Mouse (Mus musculus) thymus, adult 2 months (tissue): Measurements from ENCODE around the gene Dcpp2. TPM values are rescaled to one million over a fixed set of nuclear protein-coding genes. Genes with fewer than 3 reads are reported as not detected.
"Not testable (repeated sequence)": the region's sequence is repeated elsewhere in the genome, so short reads cannot be mapped to it uniquely, and the experiment has no call there.

Experiments used
- DNase-seq: peaks from one replicate; pipeline ENCODE4 v3.0.0; 2021
- H3K27ac ChIP-seq: fragments of 200-500 bp; 2 replicates; pipeline ENCODE4 v1.5.1; 2012; ENCODE audit warnings: low read length, control low read depth; ENCODE audit not compliant: control insufficient read depth, insufficient read depth
- H3K27me3 ChIP-seq: fragments of 200-500 bp; 2 replicates; pipeline ENCODE4 v1.6.1; 2012; ENCODE audit warnings: mild to moderate bottlenecking, low read length, moderate library complexity, mixed read lengths; ENCODE audit not compliant: control insufficient read depth, insufficient read depth
- H3K36me3 ChIP-seq: fragments of 200-500 bp; 2 replicates; pipeline ENCODE4 v1.6.1; 2012; ENCODE audit warnings: mild to moderate bottlenecking, low read length, moderate library complexity; ENCODE audit not compliant: control insufficient read depth, insufficient read depth
- H3K4me1 ChIP-seq: fragments of 200-500 bp; replicated peaks from 2 replicates; pipeline ENCODE4 v1.6.1; 2012; ENCODE audit warnings: low read length; ENCODE audit not compliant: control insufficient read depth, insufficient read depth
- H3K4me3 ChIP-seq: fragments of 200-500 bp; 2 replicates; pipeline ENCODE4 v1.5.1; 2012; ENCODE audit warnings: mild to moderate bottlenecking, low read length, control low read depth, moderate library complexity; ENCODE audit not compliant: control insufficient read depth, insufficient read depth
- CTCF ChIP-seq: fragments of 200-500 bp; IDR thresholded peaks from 2 replicates; pipeline ENCODE4 v1.5.1; 2012; ENCODE audit warnings: mild to moderate bottlenecking, control low read depth, low read length, moderate library complexity, borderline replicate concordance; ENCODE audit not compliant: control insufficient read depth, poor library complexity, insufficient read depth; ENCODE audit errors: extremely low read depth
- POLR2A ChIP-seq: fragments of 200-500 bp; IDR thresholded peaks from 2 replicates; pipeline ENCODE4 v1.6.1; 2012; ENCODE audit warnings: mild to moderate bottlenecking, low read length, control low read depth, moderate library complexity; ENCODE audit not compliant: control insufficient read depth, poor library complexity, insufficient read depth; ENCODE audit errors: extremely low read depth
- WGBS: fragments of 180-500 bp; shearing (Covaris S2); methylation state at CpG from one replicate; pipeline ENCODE4 v1.1.7; 2018; 5-methylcytosine and 5-hydroxymethylcytosine counted together
- polyA plus RNA-seq: library from polyadenylated mRNA; depleted of rRNA; stranded (reverse); fragments of >200 nt; gene quantifications from 2 replicates; pipeline ENCODE4 v1.2.3, GENCODE M21; 2012; rRNA removed

Dcpp2 gene
- polyA plus RNA-seq, result 0.35 and 0.55 TPM in 2 replicates

DNA sequence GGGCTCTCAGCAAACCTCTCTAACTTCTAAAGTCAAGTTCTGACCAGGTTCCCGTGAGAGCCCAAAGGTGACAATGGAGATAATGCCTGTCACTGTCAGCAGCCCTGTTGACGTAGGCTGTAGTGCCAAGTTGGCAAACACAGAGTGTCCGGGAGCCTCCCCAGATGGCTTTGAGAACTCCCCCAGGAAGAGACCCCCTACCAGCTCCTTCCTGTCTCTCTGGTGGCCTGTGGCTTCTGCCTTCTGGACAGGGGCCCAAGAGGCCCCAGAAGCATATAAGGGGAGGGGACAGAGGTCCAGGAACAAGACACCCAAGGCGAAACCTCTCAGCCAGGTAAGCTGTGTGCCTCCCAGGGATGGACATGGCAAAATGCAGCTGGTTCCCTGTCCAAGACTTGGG is at the start of gene Dcpp2, which contains the start of gene Dcpp1:
Gene Dcpp2, plus strand, starts transcription at position 305 of the 400 bp plus-strand sequence.
Gene Dcpp1, plus strand, starts transcription at position 301 of the 400 bp plus-strand sequence.
- not testable (repeated sequence) for H3K4me1 ChIP-seq, H3K36me3 ChIP-seq, H3K4me3 ChIP-seq, H3K27ac ChIP-seq, H3K27me3 ChIP-seq, DNase-seq
- WGBS, result 85% methylated on average over 4 of the region's 4 CpGs

DNA sequence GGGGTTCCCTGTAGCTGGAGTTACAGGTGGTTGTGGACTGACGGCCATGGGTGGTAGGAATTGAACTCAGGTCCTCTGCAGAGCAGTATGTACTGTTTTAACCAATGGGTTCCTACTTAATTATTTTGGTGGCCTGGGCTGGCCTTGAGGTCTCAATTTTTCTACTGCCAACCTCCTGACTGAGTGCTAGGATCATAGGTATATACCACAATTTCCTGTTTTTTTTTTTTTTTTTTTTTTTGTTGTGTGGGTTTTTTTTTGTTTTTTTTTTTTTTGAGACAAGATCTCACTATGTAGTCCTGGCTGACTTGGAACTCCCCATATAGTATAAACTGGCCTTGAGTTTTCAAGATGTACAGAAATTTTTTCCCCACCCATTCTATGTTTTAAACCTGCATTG is 49.5 kb upstream of the Dcpp2 start:
- no peaks in the 10 kb centered on the region for H3K27me3 ChIP-seq
- TF ChIP-seq POLR2A, result no peak
- TF ChIP-seq CTCF, result no peak
- H3K36me3 ChIP-seq, result peaks cover 5% of the 10 kb centered on the region; the same call in 1 of the 2 replicates
- H3K27ac ChIP-seq, result peak overlapping the region; percentile 18
- peaks cover 14% of the 10 kb centered on the region for H3K4me1 ChIP-seq
- no peak overlapping the region for H3K4me3 ChIP-seq
- WGBS, result 100% methylated on average over 1 of the region's 1 CpGs
- no peak for DNase-seq

DNA sequence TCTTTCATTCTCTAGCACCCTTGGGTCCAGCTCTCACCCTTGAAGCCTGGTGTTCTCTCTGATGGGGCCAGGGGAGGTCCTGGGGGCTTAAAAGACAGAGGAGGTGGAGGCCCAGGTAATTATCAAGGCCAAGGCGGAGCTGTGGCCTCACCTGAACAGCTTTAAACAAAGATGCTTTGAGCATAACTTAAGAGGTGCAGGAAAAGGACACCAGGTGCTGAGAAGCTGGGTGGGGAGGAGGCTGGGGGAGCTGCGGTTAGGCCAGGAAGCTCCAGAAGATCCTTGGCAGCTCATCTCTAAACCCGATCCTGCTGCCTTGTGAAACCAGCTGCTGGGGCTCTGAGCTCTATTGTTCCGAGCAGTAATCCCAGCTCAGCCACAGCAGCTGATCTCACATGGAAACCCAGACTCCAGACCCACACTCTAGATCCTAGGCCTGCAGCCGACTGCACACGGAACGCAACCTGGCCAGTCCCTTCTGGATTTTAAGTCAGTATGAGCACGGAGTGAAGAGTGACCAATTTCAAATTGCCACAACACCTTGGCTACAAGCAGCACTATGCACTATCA is 44.6 kb upstream of the Dcpp2 start, which contains the start of gene Prss33:
Gene Prss33, minus strand, starts transcription at position 51 of the 570 bp plus-strand sequence.
- no peaks in the 10 kb centered on the region for H3K36me3 ChIP-seq
- peaks cover 8% of the 10 kb centered on the region for H3K4me1 ChIP-seq
- WGBS, result 87% methylated on average over 8 of the region's 8 CpGs
- no peaks in the 10 kb centered on the region for H3K27me3 ChIP-seq
- no peak for DNase-seq
- H3K27ac ChIP-seq, result no peak within 1 kb of the TSS
- TF ChIP-seq CTCF (no peak), POLR2A (no peak)
- H3K4me3 ChIP-seq, result no peak within 1 kb of the TSS

GRCm38 (mm10) chr17:23841145-23841544 is 39.5 kb upstream of the Dcpp2 start:
- Histone ChIP-seq H3K36me3 (no peaks in the 10 kb centered on the region), H3K4me1 (peaks cover 4% of the 10 kb centered on the region; the same call in 1 of the 2 replicates), H3K27ac (no peak overlapping the region), H3K4me3 (no peak overlapping the region), H3K27me3 (no peaks in the 10 kb centered on the region)
- 35% methylated on average over 4 of the region's 4 CpGs for WGBS
- TF ChIP-seq POLR2A (no peak), CTCF (no peak)
- peak; percentile 70 for DNase-seq

DNA sequence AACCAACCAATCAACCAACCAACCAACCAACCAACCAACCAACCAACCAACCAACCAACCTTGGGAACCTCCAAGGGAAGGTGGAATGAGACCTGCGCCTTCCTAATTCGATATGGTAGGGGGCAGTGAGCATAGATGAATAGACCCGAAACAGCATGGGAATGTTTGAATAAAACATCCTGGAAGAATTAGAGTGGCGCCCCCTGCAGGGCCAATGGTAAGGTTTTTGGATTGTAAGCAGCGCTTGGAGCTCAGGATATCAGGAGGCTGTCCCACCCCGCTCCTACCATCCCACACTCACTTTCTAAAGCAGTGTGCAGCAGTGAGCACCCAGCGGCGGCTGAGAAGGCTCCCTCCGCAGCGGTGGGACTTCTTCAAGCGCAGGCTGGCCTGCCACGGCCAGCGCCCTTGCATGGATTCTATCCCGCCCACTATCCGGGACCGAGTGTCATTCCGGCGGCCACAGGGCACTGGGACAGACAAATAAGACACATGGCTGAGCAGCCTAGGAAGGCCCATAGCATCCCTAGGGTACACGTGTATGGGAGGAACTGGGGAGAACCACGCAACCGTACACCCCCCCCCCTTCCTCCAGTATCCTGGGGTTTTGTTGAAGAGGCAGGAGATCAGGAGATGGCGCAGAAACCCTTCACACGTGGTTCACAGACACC is 37.4 kb upstream of the Dcpp2 start:
- Histone ChIP-seq H3K27ac (no peak overlapping the region), H3K4me1 (peaks cover 4% of the 10 kb centered on the region; the same call in 1 of the 2 replicates), H3K27me3 (no peaks in the 10 kb centered on the region), H3K36me3 (no peaks in the 10 kb centered on the region), H3K4me3 (no peak overlapping the region)
- WGBS, result 88% methylated on average over 23 of the region's 23 CpGs
- TF ChIP-seq CTCF, result no peak
- TF ChIP-seq POLR2A, result no peak
- DNase-seq, result no peak

DNA sequence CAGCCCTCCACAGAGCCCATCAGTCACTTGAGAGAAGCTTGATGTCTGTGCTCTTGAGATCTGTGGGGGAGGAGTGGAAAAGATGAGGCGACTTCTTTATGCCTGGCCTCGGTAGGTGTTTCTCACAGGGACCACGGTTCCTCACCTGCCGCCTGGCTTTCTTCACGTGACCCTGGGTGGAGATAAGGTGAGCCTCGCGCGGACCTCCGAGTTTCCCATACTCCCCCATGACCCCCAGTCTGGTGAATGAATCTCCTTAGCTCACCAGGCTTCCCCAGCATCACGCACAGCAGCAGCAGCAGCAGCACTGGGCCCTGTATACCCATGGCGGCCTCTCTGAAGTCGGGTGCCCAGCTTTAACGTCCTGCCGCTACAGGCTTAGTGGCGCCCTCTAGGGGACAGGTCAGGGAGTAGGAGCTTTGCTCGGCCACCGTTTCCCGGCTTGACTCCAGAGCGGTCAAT is 36.8 kb upstream of the Dcpp2 start, which contains the start of the genes Prss32 and Prss41:
Gene Prss32, plus strand, starts transcription at position 44 of the 462 bp plus-strand sequence.
Gene Prss41, minus strand, starts transcription at position 361 of the 462 bp plus-strand sequence.
- no peak within 1 kb of the TSS for H3K27ac ChIP-seq
- H3K27me3 ChIP-seq, result no peaks in the 10 kb centered on the region
- 41% methylated on average over 19 of the region's 19 CpGs for WGBS
- H3K4me3 ChIP-seq, result no peak within 1 kb of the TSS
- peaks cover 4% of the 10 kb centered on the region; the same call in 1 of the 2 replicates for H3K4me1 ChIP-seq
- TF ChIP-seq POLR2A, result no peak
- TF ChIP-seq CTCF, result peak; percentile 86
- no peaks in the 10 kb centered on the region for H3K36me3 ChIP-seq
- DNase-seq, result peak; percentile 64
